Mouse (Mus musculus) forebrain, embryonic 13.5 days (tissue): ENCODE data around the gene Hsf4. TPM values are rescaled to one million over a fixed set of nuclear protein-coding genes. Genes with fewer than 3 reads are reported as not detected.

ENCODE experiments used
- ATAC-seq: fragments of 200-750 bp; cut with Nextera tagmentation; 2 replicates; pipeline ENCODE4 v1.8.0; 2017
- H3K27ac ChIP-seq: fragments of 300-500 bp; sonication (generic); 2 replicates; pipeline ENCODE4 v1.5.1; 2015; ENCODE audit warnings: inconsistent platforms, mild to moderate bottlenecking, moderate library complexity
- H3K27me3 ChIP-seq: fragments of 300-500 bp; sonication (generic); 2 replicates; pipeline ENCODE4 v1.6.1; 2015; ENCODE audit warnings: mild to moderate bottlenecking, inconsistent platforms
- H3K36me3 ChIP-seq: fragments of 300-500 bp; sonication (generic); 2 replicates; pipeline ENCODE4 v1.6.1; 2015; ENCODE audit warnings: mild to moderate bottlenecking, inconsistent platforms; ENCODE audit not compliant: poor library complexity, severe bottlenecking
- H3K4me1 ChIP-seq: fragments of 300-500 bp; sonication (generic); 2 replicates; pipeline ENCODE4 v1.6.1; 2015; ENCODE audit warnings: inconsistent platforms
- H3K4me2 ChIP-seq: fragments of 300-500 bp; sonication (generic); 2 replicates; pipeline ENCODE4 v1.6.1; 2015; ENCODE audit warnings: inconsistent platforms, mild to moderate bottlenecking, moderate library complexity
- H3K4me3 ChIP-seq: fragments of 300-500 bp; sonication (generic); 2 replicates; pipeline ENCODE4 v1.5.1; 2015; ENCODE audit warnings: mild to moderate bottlenecking, inconsistent platforms
- H3K9ac ChIP-seq: fragments of 300-500 bp; sonication (generic); 2 replicates; pipeline ENCODE4 v1.6.1; 2015; ENCODE audit warnings: mild to moderate bottlenecking, inconsistent platforms
- H3K9me3 ChIP-seq: fragments of 300-500 bp; sonication (generic); replicated peaks from 2 replicates; pipeline ENCODE4 v1.6.1; 2016; ENCODE audit warnings: inconsistent platforms
- WGBS: fragments of 180-500 bp; shearing (Covaris S2); methylation state at CpG from one replicate; pipeline ENCODE4 v1.1.7; 2015; 5-methylcytosine and 5-hydroxymethylcytosine counted together
- polyA plus RNA-seq: library from polyadenylated mRNA; unstranded; fragments of >200 nt; fragmentation: Nextera tagmentation; extraction: Ambion mirVana; gene quantifications from 2 replicates; pipeline ENCODE4 v1.2.1, GENCODE M21; 2015

The Hsf4 gene
- polyA plus RNA-seq, 1 experiment from 2014 or later: 0.13 TPM

- peaks cover 14% of the 10 kb centered on the region for H3K4me1 ChIP-seq
- no peaks in the 10 kb centered on the region for H3K9me3 ChIP-seq
- H3K4me2 ChIP-seq: no peak overlapping the region
- H3K9ac ChIP-seq: no peak overlapping the region
- peaks cover 23% of the 10 kb centered on the region for H3K27me3 ChIP-seq
- no peak overlapping the region for H3K4me3 ChIP-seq
- no peak for ATAC-seq
- WGBS: 94% methylated on average over 6 of the region's 6 CpGs
- peaks cover 53% of the 10 kb centered on the region for H3K36me3 ChIP-seq
- no peak overlapping the region for H3K27ac ChIP-seq
Measured at GRCm38 (mm10) chr8:105251954-105252353, 17.6 kb upstream of the Hsf4 start.

- H3K4me1 ChIP-seq: peaks cover 14% of the 10 kb centered on the region
- peaks cover 45% of the 10 kb centered on the region for H3K36me3 ChIP-seq
- H3K4me2 ChIP-seq: no peak overlapping the region
- no peaks in the 10 kb centered on the region for H3K9me3 ChIP-seq
- no peak overlapping the region for H3K4me3 ChIP-seq
- no peak overlapping the region for H3K9ac ChIP-seq
- no peak overlapping the region for H3K27ac ChIP-seq
- peaks cover 30% of the 10 kb centered on the region for H3K27me3 ChIP-seq
- WGBS: 95% methylated on average over 10 of the region's 10 CpGs
- no peak for ATAC-seq
Measured at GRCm38 (mm10) chr8:105252680-105253537, 16.7 kb upstream of the Hsf4 start.

- H3K27me3 ChIP-seq: peaks cover 39% of the 10 kb centered on the region
- peak overlapping the region; percentile 59 for H3K4me3 ChIP-seq
- H3K9me3 ChIP-seq: no peaks in the 10 kb centered on the region
- ATAC-seq: peak; percentile 59
- H3K4me1 ChIP-seq: peaks cover 17% of the 10 kb centered on the region
- peaks cover 36% of the 10 kb centered on the region for H3K36me3 ChIP-seq
- 29% methylated on average over 20 of the region's 20 CpGs for WGBS
- H3K27ac ChIP-seq: no peak overlapping the region
- 0 out of 2 replicates have a peak overlapping the region, but pooled peaks have one; percentile 13 for H3K9ac ChIP-seq
- peak overlapping the region; percentile 97 for H3K4me2 ChIP-seq
Measured at GRCm38 (mm10) chr8:105253766-105254151, 15.8 kb upstream of the Hsf4 start.

GRCm38 (mm10) chr8:105254152-105254965 is 15.2 kb upstream of the Hsf4 start:
- Histone ChIP-seq H3K27ac (no peak overlapping the region), H3K4me1 (peaks cover 23% of the 10 kb centered on the region), H3K4me2 (peak overlapping the region; percentile 97), H3K27me3 (peaks cover 45% of the 10 kb centered on the region), H3K4me3 (peak overlapping the region; percentile 59), H3K36me3 (peaks cover 30% of the 10 kb centered on the region), H3K9me3 (no peaks in the 10 kb centered on the region), H3K9ac (peak overlapping the region; percentile 71)
- under 1% methylated on average over 74 of the region's 74 CpGs for WGBS
- ATAC-seq: peak; percentile 84

- WGBS: 3% methylated on average over 14 of the region's 14 CpGs
- no peaks in the 10 kb centered on the region for H3K9me3 ChIP-seq
- peaks cover 24% of the 10 kb centered on the region for H3K36me3 ChIP-seq
- H3K4me3 ChIP-seq: peak within 1 kb of the TSS; percentile 59
- ATAC-seq: peak; percentile 12; the same call in 1 of the 2 replicates
- H3K9ac ChIP-seq: peak within 1 kb of the TSS; percentile 71
- peaks cover 29% of the 10 kb centered on the region for H3K4me1 ChIP-seq
- peaks cover 51% of the 10 kb centered on the region for H3K27me3 ChIP-seq
- peak within 1 kb of the TSS; percentile 97 for H3K4me2 ChIP-seq
- no peak within 1 kb of the TSS for H3K27ac ChIP-seq
Measured at GRCm38 (mm10) chr8:105254966-105255350, 14.6 kb upstream of the Hsf4 start, which contains the start of gene B3gnt9. Gene B3gnt9 (minus strand): TSS chr8:105255153.

- peaks cover 73% of the 10 kb centered on the region for H3K27me3 ChIP-seq
- ATAC-seq: no peak
- 72% methylated on average over 7 of the region's 7 CpGs for WGBS
Measured at GRCm38 (mm10) chr8:105257318-105258114, 12.1 kb upstream of the Hsf4 start.

GRCm38 (mm10) chr8:105258911-105259720 is 10.5 kb upstream of the Hsf4 start:
- Histone ChIP-seq H3K36me3 (no peaks in the 10 kb centered on the region), H3K4me1 (peaks cover 27% of the 10 kb centered on the region), H3K9ac (peak overlapping the region; percentile 64), H3K27ac (no peak overlapping the region), H3K4me3 (peak overlapping the region; percentile 41), H3K4me2 (peak overlapping the region; percentile 79), H3K9me3 (no peaks in the 10 kb centered on the region), H3K27me3 (peaks cover 88% of the 10 kb centered on the region)
- peak; percentile 22 for ATAC-seq
- WGBS: 2% methylated on average over 55 of the region's 55 CpGs

More at GRCm38 (mm10) chr8:105257318-105258114, 12.1 kb upstream of the Hsf4 start:
- Histone ChIP-seq H3K27ac (no peak overlapping the region), H3K4me3 (no peak overlapping the region), H3K4me1 (peaks cover 30% of the 10 kb centered on the region), H3K9me3 (no peaks in the 10 kb centered on the region), H3K9ac (no peak overlapping the region), H3K36me3 (no peaks in the 10 kb centered on the region), H3K4me2 (no peak overlapping the region)

GRCm38 (mm10) chr8:105259721-105260320 is 9.8 kb upstream of the Hsf4 start:
- H3K27ac ChIP-seq: no peak overlapping the region
- peak; percentile 51 for ATAC-seq
- H3K4me3 ChIP-seq: peak overlapping the region; percentile 41
- WGBS: 4% methylated on average over 30 of the region's 30 CpGs
- no peaks in the 10 kb centered on the region for H3K36me3 ChIP-seq
- H3K9ac ChIP-seq: peak overlapping the region; percentile 64
- H3K4me2 ChIP-seq: peak overlapping the region; percentile 79
- no peaks in the 10 kb centered on the region for H3K9me3 ChIP-seq
- peaks cover 28% of the 10 kb centered on the region for H3K4me1 ChIP-seq
- peaks cover 93% of the 10 kb centered on the region for H3K27me3 ChIP-seq

GRCm38 (mm10) chr8:105260371-105261099 is 9.1 kb upstream of the Hsf4 start:
- peaks cover 29% of the 10 kb centered on the region for H3K4me1 ChIP-seq
- H3K27ac ChIP-seq: no peak overlapping the region
- H3K4me2 ChIP-seq: no peak overlapping the region
- H3K36me3 ChIP-seq: no peaks in the 10 kb centered on the region
- no peaks in the 10 kb centered on the region for H3K9me3 ChIP-seq
- WGBS: 59% methylated on average over 7 of the region's 7 CpGs
- no peak overlapping the region for H3K9ac ChIP-seq
- H3K4me3 ChIP-seq: no peak overlapping the region
- H3K27me3 ChIP-seq: peaks cover 93% of the 10 kb centered on the region
- ATAC-seq: no peak

GRCm38 (mm10) chr8:105261326-105261980 is 8.1 kb upstream of the Hsf4 start:
- no peak for ATAC-seq
- Histone ChIP-seq H3K36me3 (no peaks in the 10 kb centered on the region), H3K27me3 (peaks cover 93% of the 10 kb centered on the region), H3K4me2 (no peak overlapping the region), H3K4me3 (no peak overlapping the region), H3K9me3 (no peaks in the 10 kb centered on the region; the same call in 1 of the 2 replicates), H3K9ac (no peak overlapping the region), H3K27ac (no peak overlapping the region), H3K4me1 (peaks cover 29% of the 10 kb centered on the region)
- 87% methylated on average over 12 of the region's 12 CpGs for WGBS
